Mouse (Mus musculus) hematopoietic stem cell, adult 5-6 weeks (primary cell): ENCODE data around the gene Birc6. TPM values are rescaled to one million over a fixed set of nuclear protein-coding genes. Genes with fewer than 3 reads are reported as not detected.

Source experiments
- ATAC-seq, 2 experiments: fragments of 125-278 bp in 1 of 2; replicated peaks in 1 of 2; 2 replicates each; pipeline ENCODE4 v1.8.0; 2016 to 2017; ENCODE audit warnings: inconsistent platforms in 2 of 2, mild to moderate bottlenecking in 2 of 2, moderate number of reproducible peaks in 2 of 2, low read depth in 1 of 2, moderate TSS enrichment in 1 of 2; ENCODE audit not compliant: low FRiP score in 2 of 2, poor library complexity in 2 of 2, severe bottlenecking in 2 of 2, insufficient read depth in 1 of 2, low TSS enrichment in 1 of 2
- total RNA-seq: library from RNA; stranded (forward); fragments of 172-1452, 232-1000 nt; gene quantifications from 2 replicates; pipeline ENCODE4 v1.2.3, GENCODE M21; 2017

Birc6 gene
- total RNA-seq, 1 experiment from 2014 or later = 174 TPM

DNA sequence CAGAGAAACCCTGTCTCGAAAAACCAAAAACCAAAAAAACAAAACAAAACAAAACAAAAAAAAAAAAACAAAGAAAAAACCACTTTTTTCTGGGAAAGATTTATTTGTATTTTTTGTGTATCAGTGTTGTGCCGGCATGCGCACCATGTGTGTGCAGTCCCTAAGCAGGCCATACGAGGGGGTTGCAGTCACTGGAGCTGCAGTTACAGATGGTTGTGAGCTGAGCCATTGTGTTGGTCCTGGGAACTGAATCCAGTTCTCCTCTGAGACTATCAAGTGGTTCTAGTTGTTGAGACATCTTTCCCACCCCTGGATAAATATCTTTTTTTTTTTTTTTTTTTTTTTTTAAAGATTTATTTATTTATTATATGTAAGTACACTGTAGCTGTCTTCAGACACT, 6.9 kb downstream of the Birc6 start:
- ATAC-seq = no peak

DNA sequence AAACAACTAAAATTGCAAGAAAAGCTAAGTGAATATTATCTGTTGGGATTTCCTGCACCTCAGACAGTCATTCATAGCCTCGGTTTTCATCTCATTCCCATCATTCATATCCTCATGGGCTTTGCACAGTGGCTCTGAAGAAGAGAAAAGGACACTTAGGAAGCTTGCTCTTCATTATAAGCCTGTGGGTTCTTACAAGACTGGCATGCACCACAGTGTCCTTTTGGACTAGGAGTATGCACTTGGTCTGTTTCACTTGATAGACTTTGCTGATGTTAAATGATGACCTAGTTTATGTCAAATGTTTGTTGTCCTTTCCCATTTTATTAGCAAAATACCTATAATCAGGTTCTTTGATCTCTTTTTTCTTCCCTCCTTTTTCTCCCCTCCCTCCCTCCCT, 9.4 kb downstream of the Birc6 start:
- ATAC-seq = no peak

- no peak for ATAC-seq
These were observed 15.5 kb downstream of the Birc6 start for GRCm38 (mm10) chr17:74543615-74544014.

- ATAC-seq = no peak
These were observed 26.0 kb downstream of the Birc6 start for GRCm38 (mm10) chr17:74554118-74554517.

DNA sequence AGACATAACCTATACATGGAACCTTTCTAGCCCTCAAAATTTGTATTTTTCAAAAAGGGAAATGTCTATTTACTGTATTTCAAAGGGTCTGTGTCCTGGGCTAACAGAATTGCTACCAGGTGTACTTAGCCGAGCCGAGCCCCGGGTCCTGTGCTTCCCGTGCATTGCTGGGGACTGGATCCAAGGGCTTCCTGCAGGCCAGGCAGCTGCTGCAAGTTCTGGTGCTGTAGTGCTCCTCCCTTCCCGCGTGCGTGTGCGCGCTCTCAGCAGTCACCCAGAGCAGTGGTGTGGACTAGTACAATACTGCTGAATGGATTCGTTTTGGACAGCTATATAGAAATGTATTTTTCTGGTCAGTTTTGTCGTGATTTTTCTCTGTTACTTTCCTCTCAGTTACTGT, 31.8 kb downstream of the Birc6 start:
- ATAC-seq = no peak

- no peak for ATAC-seq
These were observed 36.1 kb downstream of the Birc6 start for GRCm38 (mm10) chr17:74564151-74564550.

GRCm38 (mm10) chr17:74569219-74569618, 41.1 kb downstream of the Birc6 start:
- ATAC-seq = no peak

DNA sequence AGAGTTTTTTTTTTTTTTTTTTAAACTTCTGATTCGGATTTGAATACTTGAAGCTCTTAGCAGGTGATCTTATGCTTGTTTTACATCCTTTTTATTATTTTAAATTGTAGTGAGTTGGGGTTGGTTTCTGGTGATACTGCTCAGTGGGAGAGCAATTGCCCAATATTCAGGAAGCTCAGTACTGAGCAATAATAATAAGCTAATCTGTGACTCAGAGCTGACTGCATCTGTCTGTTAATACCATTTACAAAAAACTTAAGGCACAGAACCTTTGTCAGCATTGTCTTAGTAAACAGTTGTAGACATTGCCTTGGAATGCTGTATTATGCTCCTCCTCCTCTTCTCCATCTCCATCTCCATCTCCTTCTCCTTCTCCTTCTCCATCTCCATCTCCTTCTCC, 42.5 kb downstream of the Birc6 start:
- no peak for ATAC-seq

GRCm38 (mm10) chr17:74577173-74577572, 49.1 kb downstream of the Birc6 start:
- ATAC-seq = no peak

DNA sequence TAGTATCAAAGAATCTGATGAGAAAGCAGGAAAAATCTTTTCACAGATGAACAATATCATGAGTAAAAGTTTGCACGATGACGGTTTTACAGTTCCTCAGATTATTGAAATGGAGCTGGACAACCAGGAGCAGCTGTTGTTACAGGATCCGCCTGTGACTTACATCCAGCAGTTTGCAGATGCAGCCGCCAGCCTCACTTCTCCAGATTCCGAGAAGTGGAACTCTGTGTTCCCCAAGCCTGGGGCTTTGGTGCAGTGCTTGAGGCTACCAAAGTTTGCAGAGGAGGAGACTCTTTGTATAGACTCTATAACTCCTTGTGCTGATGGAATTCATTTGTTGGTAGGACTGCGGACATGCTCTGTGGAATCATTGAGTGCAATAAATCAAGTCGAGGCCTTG, 51.5 kb downstream of the Birc6 start:
- no peak for ATAC-seq

DNA sequence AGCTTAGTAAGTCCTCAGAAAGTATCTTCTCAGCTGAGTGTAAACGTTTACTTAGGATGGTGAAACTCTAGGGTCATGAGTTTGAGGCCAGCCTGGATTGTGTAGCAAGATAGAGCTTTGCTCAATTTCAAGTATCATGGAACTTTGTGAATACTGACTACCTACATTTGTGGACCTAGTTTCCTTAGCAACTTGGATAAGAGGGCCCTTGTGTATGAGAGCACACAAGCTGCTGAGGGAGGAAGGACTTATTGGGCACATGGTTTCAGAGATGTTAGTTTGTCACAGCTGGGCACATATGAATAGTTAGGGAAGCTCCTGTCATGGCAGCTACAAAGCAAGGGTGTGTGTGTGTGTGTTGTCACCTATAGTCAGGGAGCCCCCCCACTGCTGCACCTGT, 52.6 kb downstream of the Birc6 start:
- no peak for ATAC-seq

GRCm38 (mm10) chr17:74586768-74587167, 58.7 kb downstream of the Birc6 start:
- ATAC-seq = no peak

DNA sequence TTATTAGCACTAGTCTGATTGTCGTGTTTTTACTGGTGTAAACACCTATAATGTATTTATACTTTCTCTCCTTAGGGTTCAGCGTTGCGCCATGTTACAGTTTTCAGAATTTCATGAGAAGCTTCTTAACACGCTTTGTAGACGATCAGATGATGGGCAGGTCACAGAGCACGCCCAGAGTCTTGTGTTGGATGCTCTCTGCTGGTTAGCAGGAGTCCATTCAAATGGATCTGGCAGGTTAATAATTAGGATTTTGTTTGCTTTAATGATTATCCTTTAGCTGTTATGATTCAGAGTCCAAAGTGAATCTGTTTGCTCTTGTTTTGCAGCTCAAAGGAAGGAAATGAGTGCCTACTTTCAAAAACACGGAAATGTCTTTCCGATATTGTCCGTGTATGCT, 70.8 kb downstream of the Birc6 start:
- ATAC-seq = no peak

DNA sequence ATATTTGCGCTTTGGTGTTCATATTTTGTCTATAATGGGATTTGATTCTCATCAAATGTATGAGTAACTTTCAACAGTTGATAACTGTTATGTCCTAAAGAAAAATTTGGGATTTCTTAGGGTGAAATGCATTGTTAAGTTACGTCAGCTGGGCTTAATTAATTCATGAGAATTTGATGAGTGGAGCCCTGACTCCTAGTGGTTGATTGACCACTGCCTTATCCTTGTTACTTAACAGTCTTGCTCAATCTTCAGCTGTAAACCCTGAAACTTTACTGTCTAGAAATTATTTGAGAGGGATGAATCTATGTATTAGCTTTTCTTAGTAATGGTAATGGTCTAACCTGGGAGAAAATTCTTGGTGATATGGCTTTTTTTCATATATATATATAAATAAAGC, 71.3 kb downstream of the Birc6 start:
- ATAC-seq = no peak

- no peak for ATAC-seq
These were observed 73.1 kb downstream of the Birc6 start for GRCm38 (mm10) chr17:74601201-74601600.

GRCm38 (mm10) chr17:74630798-74631197, 102.7 kb downstream of the Birc6 start:
- no peak for ATAC-seq

- ATAC-seq = no peak
These were observed 114.3 kb downstream of the Birc6 start for GRCm38 (mm10) chr17:74642445-74642844.

GRCm38 (mm10) chr17:74658362-74658761, 130.3 kb downstream of the Birc6 start:
- ATAC-seq = no peak

DNA sequence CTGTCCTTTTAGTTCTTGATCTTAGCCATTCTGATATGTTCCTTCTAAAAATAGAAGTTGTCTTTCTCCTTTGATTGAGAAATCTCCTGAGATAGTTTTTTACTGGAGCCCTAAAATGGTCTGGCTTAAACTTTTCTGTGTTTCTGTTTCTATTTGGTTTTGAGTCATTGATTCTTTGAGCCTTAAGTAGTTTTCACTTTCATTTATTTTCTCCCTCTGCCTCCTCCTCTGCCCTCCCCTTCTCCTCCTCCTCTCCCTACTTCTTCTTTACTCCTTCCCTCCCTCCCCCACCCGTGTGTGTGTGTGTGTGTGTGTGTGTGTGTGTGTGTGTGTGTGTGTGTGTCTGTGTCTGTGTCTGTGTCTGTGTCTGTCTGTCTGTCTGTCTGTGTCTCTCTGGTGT, 139.9 kb downstream of the Birc6 start:
- ATAC-seq = no peak

GRCm38 (mm10) chr17:74670031-74670430, 141.9 kb downstream of the Birc6 start:
- ATAC-seq = no peak
